Mouse (Mus musculus) heart, adult 2 months (tissue): ENCODE data around the gene Trpm5.

Source experiments
- EP300 ChIP-seq: fragments of 200-500 bp; IDR thresholded peaks from 2 replicates; pipeline ENCODE4 v1.6.1; 2011; ENCODE audit warnings: low read depth, low read length, control low read depth; ENCODE audit not compliant: insufficient read depth
- POLR2A ChIP-seq: fragments of 200-500 bp; IDR thresholded peaks from 2 replicates; pipeline ENCODE4 v1.6.1; 2011; ENCODE audit warnings: mild to moderate bottlenecking, low read depth, low read length, control low read depth; ENCODE audit not compliant: insufficient read depth

GRCm38 (mm10) chr7:143106062-143106461, 11.6 kb upstream of the Trpm5 start, which contains the start of gene Kcnq1:
- TF ChIP-seq POLR2A (no peak), EP300 (no peak)
